Mouse (Mus musculus) adrenal gland, adult 8-10 months (tissue): ENCODE results near the gene Rnf40. TPM values are rescaled to one million over a fixed set of nuclear protein-coding genes. Genes with fewer than 3 reads are reported as not detected.
A peak's percentile ranks its signal among the peaks of the same experiment; 100 is the strongest.
"Not testable (repeated sequence)": the region's sequence is repeated elsewhere in the genome, so short reads cannot be mapped to it uniquely, and the experiment has no call there.

Experiments
- DNase-seq: peaks from one replicate; pipeline ENCODE4 v3.0.0; 2022
- total RNA-seq, 4 experiments: library from RNA; stranded (reverse); gene quantifications; 2 replicates each; pipeline ENCODE4 v1.2.4; 2022

Rnf40 gene
- total RNA-seq, 4 experiments from 2014 or later = 50.1 to 81.9 (median 70.9) TPM

GRCm38 (mm10) chr7:127604256-127604655 is 15.7 kb downstream of the Rnf40 start:
- no peak for DNase-seq

DNA sequence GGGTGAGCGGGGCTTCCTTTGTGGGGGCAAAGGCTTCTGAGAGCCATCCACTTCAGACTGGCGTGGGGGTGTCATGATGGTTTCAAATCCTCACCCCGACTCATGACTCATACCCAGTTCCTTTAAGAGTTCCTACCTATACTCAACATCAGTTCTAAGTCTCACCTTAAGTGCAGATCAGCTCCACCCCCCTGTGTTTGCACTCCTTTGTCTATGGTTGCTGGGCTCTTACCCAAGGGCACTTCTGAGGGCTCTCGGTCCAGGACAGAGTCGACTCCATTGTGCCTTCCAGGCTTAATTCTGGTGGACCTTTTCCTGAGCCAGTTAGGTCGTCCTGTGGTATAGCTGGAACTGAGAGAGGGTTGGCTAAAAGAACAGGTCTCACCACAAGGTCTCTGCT is 18.6 kb downstream of the Rnf40 start:
- DNase-seq = no peak

DNA sequence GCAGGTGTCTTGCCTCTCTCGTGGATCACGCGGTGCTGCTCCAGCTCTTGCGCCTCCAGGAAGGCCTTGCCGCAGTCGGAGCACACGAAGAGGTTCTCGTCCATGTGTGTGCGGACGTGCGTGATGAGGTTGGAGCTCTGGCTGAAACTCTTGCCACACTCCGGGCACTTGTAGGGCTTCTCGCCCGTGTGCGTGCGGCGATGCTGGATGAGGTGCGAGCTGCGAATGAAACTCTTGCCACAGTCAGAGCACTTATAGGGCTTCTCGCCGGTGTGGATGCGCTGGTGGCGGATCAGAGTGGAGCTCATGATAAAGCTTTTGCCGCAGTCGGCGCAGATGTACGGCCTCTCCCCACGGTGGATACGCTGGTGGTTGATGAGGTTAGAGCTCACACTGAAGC is 22.4 kb downstream of the Rnf40 start:
- no peak for DNase-seq

- DNase-seq = no peak
Measured at GRCm38 (mm10) chr7:127611561-127611960, 23.0 kb downstream of the Rnf40 start.

- DNase-seq = no peak
Measured at GRCm38 (mm10) chr7:127613501-127613900, 24.9 kb downstream of the Rnf40 start.

GRCm38 (mm10) chr7:127614091-127614490 is 25.5 kb downstream of the Rnf40 start:
- no peak for DNase-seq

GRCm38 (mm10) chr7:127614511-127614890 is 25.9 kb downstream of the Rnf40 start:
- no peak for DNase-seq

DNA sequence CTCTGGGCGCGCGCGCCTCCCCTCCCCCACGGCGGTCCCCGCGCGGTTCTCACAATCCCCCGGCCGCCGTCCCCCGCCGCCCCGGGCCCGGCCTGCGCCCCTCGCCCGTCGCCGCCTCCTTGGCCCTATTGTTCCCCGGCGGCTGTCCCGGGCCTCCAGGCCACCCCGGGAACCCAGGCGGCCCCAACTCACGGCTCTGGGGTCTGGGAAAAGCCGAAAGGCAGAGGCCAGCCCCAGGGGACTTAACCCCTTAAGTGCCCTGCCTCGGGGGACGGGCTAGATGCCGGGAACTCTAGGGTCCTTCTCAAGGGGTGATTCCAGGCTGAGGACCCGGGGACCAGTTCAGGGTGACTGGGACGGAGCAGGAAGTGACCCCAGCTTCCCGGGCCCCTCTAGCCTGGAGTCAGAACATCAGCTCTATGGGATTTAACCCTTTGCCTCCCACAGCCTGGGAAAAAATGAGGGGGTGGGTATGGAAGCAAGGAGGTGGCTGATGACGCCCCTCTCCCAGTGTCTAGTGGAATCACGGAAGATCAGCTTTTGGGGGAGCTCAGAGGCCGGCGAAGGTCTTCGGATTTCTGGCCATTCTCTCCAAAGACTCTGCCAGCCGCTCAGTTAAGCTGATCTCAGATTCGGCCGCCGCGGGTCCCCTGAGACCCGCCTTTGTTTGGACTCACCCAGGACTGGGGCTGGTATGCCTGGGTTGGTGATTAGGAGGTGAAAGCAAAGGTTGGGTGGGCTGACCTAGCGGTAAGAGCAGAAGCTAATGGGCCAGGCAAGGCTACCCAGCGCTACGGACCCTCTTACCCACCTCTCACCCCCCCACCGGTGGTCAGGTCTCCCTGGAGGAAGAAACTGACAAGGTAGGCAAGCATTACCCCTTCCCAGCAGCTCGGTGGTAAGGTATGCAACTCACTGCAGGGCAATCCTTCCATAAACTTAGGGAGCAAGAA is 26.6 kb downstream of the Rnf40 start, which contains the start of gene Zfp629:
TSS of gene Zfp629 (minus strand) at position 907 of the 953 bp plus-strand sequence.
- peak; percentile 65 for DNase-seq

- no peak for DNase-seq
Measured at GRCm38 (mm10) chr7:127616336-127616735, 27.8 kb downstream of the Rnf40 start.

- no peak for DNase-seq
Measured at GRCm38 (mm10) chr7:127616881-127617280, 28.3 kb downstream of the Rnf40 start.

- no peak for DNase-seq
Measured at GRCm38 (mm10) chr7:127617962-127618361, 29.4 kb downstream of the Rnf40 start.

DNA sequence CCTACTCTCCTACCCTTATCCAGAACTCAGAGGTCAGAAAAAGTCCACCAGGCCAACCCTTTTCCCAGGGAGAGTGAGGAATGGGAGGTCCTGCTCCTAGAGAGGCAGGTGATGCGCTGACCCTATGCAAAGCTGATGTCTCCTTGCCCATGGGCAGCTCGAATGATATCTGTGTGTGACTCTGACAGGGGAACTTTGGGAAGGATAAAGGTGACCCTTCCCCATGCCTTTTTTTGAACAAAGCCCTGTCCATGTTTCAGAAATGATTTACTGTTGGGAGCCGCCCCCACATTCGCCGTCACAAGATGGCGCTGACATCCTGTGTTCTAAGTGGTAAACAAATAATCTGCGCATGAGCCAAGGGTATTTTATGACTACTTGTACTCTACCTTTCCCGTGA is 29.8 kb downstream of the Rnf40 start:
- not testable (repeated sequence) for DNase-seq

DNA sequence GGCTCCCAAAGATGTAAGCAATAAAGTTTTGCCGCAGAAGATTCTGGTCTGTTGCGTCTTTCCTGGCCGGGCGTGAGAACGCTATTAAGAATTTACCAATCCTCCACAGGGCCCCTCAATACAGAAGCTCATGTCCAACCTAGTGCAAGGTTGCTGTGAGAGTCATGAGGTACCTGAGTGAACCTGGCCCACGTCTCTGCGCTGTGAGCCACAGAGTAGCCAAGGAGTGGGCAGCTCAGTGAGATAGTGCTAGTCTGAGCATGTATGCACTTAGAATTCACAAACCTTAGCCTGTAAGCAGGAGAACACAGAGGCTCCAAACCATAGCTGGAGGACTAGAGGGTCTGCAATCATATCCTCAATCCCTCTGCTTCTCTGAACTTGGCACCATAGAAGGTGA is 37.5 kb downstream of the Rnf40 start:
- no peak for DNase-seq

GRCm38 (mm10) chr7:127626471-127626870 is 37.9 kb downstream of the Rnf40 start:
- no peak for DNase-seq

DNA sequence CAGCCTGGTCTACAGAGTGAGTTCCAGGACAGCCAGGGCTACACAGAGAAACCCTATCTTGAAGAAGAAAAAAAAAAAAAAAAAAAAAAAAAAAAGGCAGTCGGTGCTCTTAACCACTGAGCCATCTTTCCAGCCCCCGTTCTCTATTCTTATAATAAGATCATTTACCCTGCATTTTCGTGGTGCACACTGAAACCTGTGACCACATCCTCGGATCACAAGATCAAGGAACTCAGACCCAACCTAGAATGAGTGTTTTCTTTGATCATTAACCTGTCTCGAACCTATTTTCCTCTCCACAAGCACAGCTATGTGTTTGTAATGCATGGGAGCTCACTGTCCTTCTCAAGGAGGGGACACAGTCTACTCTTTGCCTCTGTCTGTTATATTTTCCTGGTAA is 40.1 kb downstream of the Rnf40 start:
- DNase-seq = no peak

GRCm38 (mm10) chr7:127631416-127631815 is 42.8 kb downstream of the Rnf40 start:
- no peak for DNase-seq

DNA sequence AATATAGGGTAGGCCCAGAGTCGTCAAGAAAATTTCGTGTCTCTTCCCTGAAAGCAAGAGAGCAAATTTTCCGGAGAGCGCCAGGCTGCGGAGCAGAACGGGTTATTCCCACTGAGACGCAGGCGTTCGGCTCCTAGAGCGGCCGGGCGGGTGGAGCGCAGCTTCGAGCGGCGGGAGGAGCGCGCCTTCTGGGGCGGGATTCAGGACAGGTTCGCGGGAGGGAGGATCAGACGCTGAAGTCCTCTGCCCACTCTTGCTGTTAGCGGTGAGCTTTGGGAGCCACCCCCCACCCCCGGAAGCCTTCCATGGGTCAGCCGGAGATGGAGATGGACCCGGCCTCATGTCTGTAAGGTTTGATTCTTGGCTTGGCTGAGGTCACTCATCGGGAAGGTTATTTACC is 48.4 kb downstream of the Rnf40 start:
- DNase-seq = peak; percentile 68

DNA sequence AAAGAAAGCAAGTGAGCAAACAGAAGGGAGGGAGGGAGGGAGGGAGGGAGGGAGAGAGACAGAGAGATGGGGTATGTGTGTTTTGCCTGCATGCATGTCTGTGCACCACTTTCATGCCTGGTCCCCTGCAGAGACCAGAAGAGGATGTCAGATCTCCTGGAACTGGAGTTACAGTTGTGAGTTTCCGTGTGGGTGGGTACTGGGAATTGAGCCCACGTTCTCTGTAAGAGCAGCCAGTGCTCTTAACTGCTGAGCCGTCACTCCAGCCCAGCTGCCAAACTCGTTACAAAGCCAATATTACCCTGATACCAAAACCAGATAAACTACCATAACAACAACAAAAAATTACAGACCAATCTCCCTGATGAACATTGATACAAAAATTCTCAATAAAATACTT is 52.7 kb downstream of the Rnf40 start:
- no peak for DNase-seq

- DNase-seq = no peak
Measured at GRCm38 (mm10) chr7:127642254-127642653, 53.7 kb downstream of the Rnf40 start.

- DNase-seq = no peak
Measured at GRCm38 (mm10) chr7:127646363-127646762, 57.8 kb downstream of the Rnf40 start.

DNA sequence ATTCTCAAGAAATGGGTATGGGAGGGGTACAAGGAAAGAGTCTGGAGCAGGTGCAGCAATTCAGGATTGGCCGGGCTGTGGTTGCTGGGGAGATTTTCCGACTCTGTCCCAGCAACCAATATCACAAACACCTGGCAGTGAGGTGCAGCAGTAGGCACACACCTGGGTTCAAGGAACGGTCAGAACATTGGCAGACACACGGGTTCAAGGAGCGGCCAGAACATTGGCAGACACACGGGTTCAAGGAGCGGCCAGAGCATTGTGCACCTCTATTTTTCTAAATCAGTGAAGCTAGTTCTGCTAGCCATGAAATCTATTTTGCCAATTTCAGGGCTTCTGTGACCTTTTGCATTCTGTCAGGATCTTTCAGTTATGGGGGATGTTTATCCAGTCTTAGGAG is 59.0 kb downstream of the Rnf40 start:
- DNase-seq = not testable (repeated sequence)

- no peak for DNase-seq
Measured at GRCm38 (mm10) chr7:127648516-127649201, 60.1 kb downstream of the Rnf40 start.

GRCm38 (mm10) chr7:127649206-127649605 is 60.6 kb downstream of the Rnf40 start:
- DNase-seq = no peak

GRCm38 (mm10) chr7:127651624-127652023 is 63.1 kb downstream of the Rnf40 start:
- no peak for DNase-seq
